Mouse (Mus musculus): ENCODE results near the gene Exoc4.

The Exoc4 gene

GRCm38 (mm10) chr6:33489788-33490187 lies 240.9 kb downstream of the Exoc4 start:
- DNase-seq = no peak

GRCm38 (mm10) chr6:33496141-33496855 lies 247.4 kb downstream of the Exoc4 start:
- no peak for DNase-seq

- no peak for DNase-seq
Measured at GRCm38 (mm10) chr6:33497348-33497747, 248.5 kb downstream of the Exoc4 start.

GRCm38 (mm10) chr6:33502388-33502787 lies 253.5 kb downstream of the Exoc4 start:
- DNase-seq = no peak

- DNase-seq = no peak
Measured at GRCm38 (mm10) chr6:33503381-33503780, 254.5 kb downstream of the Exoc4 start.

- no peak for DNase-seq
Measured at GRCm38 (mm10) chr6:33507134-33507533, 258.2 kb downstream of the Exoc4 start.

GRCm38 (mm10) chr6:33515391-33515790 lies 266.5 kb downstream of the Exoc4 start:
- DNase-seq = peak in 1 of 2 experiments; percentile 5

- DNase-seq = no peak
Measured at GRCm38 (mm10) chr6:33516798-33517197, 267.9 kb downstream of the Exoc4 start.

- DNase-seq = no peak
Measured at GRCm38 (mm10) chr6:33517890-33518410, 269.1 kb downstream of the Exoc4 start.

- no peak for DNase-seq
Measured at GRCm38 (mm10) chr6:33525695-33526366, 276.9 kb downstream of the Exoc4 start.

GRCm38 (mm10) chr6:33540356-33540755 lies 291.5 kb downstream of the Exoc4 start:
- no peak for DNase-seq

- no peak for DNase-seq
Measured at GRCm38 (mm10) chr6:33542712-33543111, 293.8 kb downstream of the Exoc4 start.

- DNase-seq = no peak
Measured at GRCm38 (mm10) chr6:33551934-33552333, 303.0 kb downstream of the Exoc4 start.

GRCm38 (mm10) chr6:33560925-33561324 lies 312.0 kb downstream of the Exoc4 start:
- no peak for DNase-seq

GRCm38 (mm10) chr6:33561911-33562310 lies 313.0 kb downstream of the Exoc4 start:
- no peak for DNase-seq

- no peak for DNase-seq
Measured at GRCm38 (mm10) chr6:33575947-33576346, 327.1 kb downstream of the Exoc4 start.

GRCm38 (mm10) chr6:33608469-33608868 lies 359.6 kb downstream of the Exoc4 start:
- DNase-seq = no peak

GRCm38 (mm10) chr6:33613978-33614377 lies 365.1 kb downstream of the Exoc4 start:
- DNase-seq = no peak

- no peak for DNase-seq
Measured at GRCm38 (mm10) chr6:33618590-33618989, 369.7 kb downstream of the Exoc4 start.

GRCm38 (mm10) chr6:33620701-33621100 lies 371.8 kb downstream of the Exoc4 start:
- DNase-seq = no peak

- no peak for DNase-seq
Measured at GRCm38 (mm10) chr6:33625931-33626330, 377.0 kb downstream of the Exoc4 start.

- no peak for DNase-seq
Measured at GRCm38 (mm10) chr6:33631133-33631532, 382.2 kb downstream of the Exoc4 start.

GRCm38 (mm10) chr6:33637192-33637591 lies 388.3 kb downstream of the Exoc4 start:
- DNase-seq = no peak
